Mouse (Mus musculus) embryonic facial prominence, embryonic 10.5 days (tissue): ENCODE data around the gene 1700125H20Rik. TPM values are rescaled to one million over a fixed set of nuclear protein-coding genes. Genes with fewer than 3 reads are reported as not detected.

Experiments
- DNase-seq: peaks from one replicate; pipeline ENCODE4 v3.0.0-alpha.2; 2017; ENCODE audit warnings: low spot score
- H3K27ac ChIP-seq: fragments of 300-500 bp; sonication (generic); replicated peaks from 2 replicates; pipeline ENCODE4 v1.5.1; 2016; ENCODE audit warnings: mild to moderate bottlenecking
- H3K27me3 ChIP-seq: fragments of 300-500 bp; sonication (generic); replicated peaks from 2 replicates; pipeline ENCODE4 v1.6.1; 2016; ENCODE audit warnings: low read depth, mild to moderate bottlenecking; ENCODE audit not compliant: poor library complexity, severe bottlenecking
- H3K36me3 ChIP-seq: fragments of 300-500 bp; sonication (generic); replicated peaks from 2 replicates; pipeline ENCODE4 v1.6.1; 2016; ENCODE audit warnings: mild to moderate bottlenecking, moderate library complexity
- H3K4me1 ChIP-seq: fragments of 300-500 bp; sonication (generic); 2 replicates; pipeline ENCODE4 v1.6.1; 2016
- H3K4me3 ChIP-seq: fragments of 300-500 bp; sonication (generic); 2 replicates; pipeline ENCODE4 v1.5.1; 2016; ENCODE audit warnings: mild to moderate bottlenecking, moderate library complexity
- H3K9me3 ChIP-seq: fragments of 300-500 bp; sonication (generic); 2 replicates; pipeline ENCODE4 v1.6.1; 2016; ENCODE audit warnings: mild to moderate bottlenecking
- WGBS: fragments of 180-500 bp; shearing (Covaris S2); methylation state at CpG from one replicate; pipeline ENCODE4 v1.1.7; 2016; 5-methylcytosine and 5-hydroxymethylcytosine counted together
- polyA plus RNA-seq: library from polyadenylated mRNA; unstranded; fragments of >200 nt; fragmentation: Nextera tagmentation; extraction: Ambion mirVana; gene quantifications from 2 replicates; pipeline ENCODE4 v1.2.1, GENCODE M21; 2016

1700125H20Rik gene
- polyA plus RNA-seq, 1 experiment from 2014 or later = 0.46 TPM

- Histone ChIP-seq H3K36me3 (no peaks in the 10 kb centered on the region), H3K4me1 (no peaks in the 10 kb centered on the region), H3K27ac (no peak overlapping the region), H3K9me3 (no peaks in the 10 kb centered on the region), H3K4me3 (no peak overlapping the region), H3K27me3 (no peaks in the 10 kb centered on the region)
- no peak for DNase-seq
Measured at GRCm38 (mm10) chr11:85164371-85164770, 5.8 kb upstream of the 1700125H20Rik start.

GRCm38 (mm10) chr11:85167503-85167902, 2.7 kb upstream of the 1700125H20Rik start:
- no peak overlapping the region for H3K27ac ChIP-seq
- peaks cover 13% of the 10 kb centered on the region for H3K4me1 ChIP-seq
- WGBS = 77% methylated on average over 1 of the region's 1 CpGs
- no peak overlapping the region for H3K4me3 ChIP-seq
- H3K9me3 ChIP-seq = no peaks in the 10 kb centered on the region
- DNase-seq = no peak
- H3K36me3 ChIP-seq = no peaks in the 10 kb centered on the region
- 0 out of 2 replicates have a peak, but pooled peaks cover 6% of the 10 kb centered on the region for H3K27me3 ChIP-seq

GRCm38 (mm10) chr11:85170833-85171232, 629 bp downstream of the 1700125H20Rik start:
- WGBS = 50% methylated on average over 2 of the region's 2 CpGs
- H3K9me3 ChIP-seq = no peaks in the 10 kb centered on the region
- no peak for DNase-seq
- H3K4me3 ChIP-seq = no peak overlapping the region
- 0 out of 2 replicates have a peak, but pooled peaks cover 11% of the 10 kb centered on the region for H3K27me3 ChIP-seq
- H3K27ac ChIP-seq = peak overlapping the region; percentile 77; the same call in 1 of the 2 replicates
- H3K4me1 ChIP-seq = peaks cover 13% of the 10 kb centered on the region
- H3K36me3 ChIP-seq = no peaks in the 10 kb centered on the region

- no peak for DNase-seq
- H3K4me1 ChIP-seq = peaks cover under 1% of the 10 kb centered on the region; the same call in 1 of the 2 replicates
- H3K4me3 ChIP-seq = no peak overlapping the region
- H3K27ac ChIP-seq = no peak overlapping the region
- no peaks in the 10 kb centered on the region for H3K9me3 ChIP-seq
- H3K36me3 ChIP-seq = no peaks in the 10 kb centered on the region
- 86% methylated on average over 3 of the region's 3 CpGs for WGBS
- 0 out of 2 replicates have a peak, but pooled peaks cover 8% of the 10 kb centered on the region for H3K27me3 ChIP-seq
Measured at GRCm38 (mm10) chr11:85175941-85176340, 5.7 kb downstream of the 1700125H20Rik start.

GRCm38 (mm10) chr11:85177761-85178160, 7.6 kb downstream of the 1700125H20Rik start:
- H3K27me3 ChIP-seq = 0 out of 2 replicates have a peak, but pooled peaks cover 3% of the 10 kb centered on the region
- 84% methylated on average over 6 of the region's 6 CpGs for WGBS
- H3K9me3 ChIP-seq = no peaks in the 10 kb centered on the region
- no peak overlapping the region for H3K27ac ChIP-seq
- H3K4me3 ChIP-seq = no peak overlapping the region
- DNase-seq = no peak
- peaks cover 2% of the 10 kb centered on the region; the same call in 1 of the 2 replicates for H3K4me1 ChIP-seq
- H3K36me3 ChIP-seq = no peaks in the 10 kb centered on the region

- peaks cover 9% of the 10 kb centered on the region for H3K4me1 ChIP-seq
- no peaks in the 10 kb centered on the region for H3K27me3 ChIP-seq
- no peaks in the 10 kb centered on the region for H3K36me3 ChIP-seq
- H3K4me3 ChIP-seq = no peak overlapping the region
- WGBS = 84% methylated on average over 4 of the region's 4 CpGs
- DNase-seq = no peak
- H3K9me3 ChIP-seq = no peaks in the 10 kb centered on the region
- H3K27ac ChIP-seq = no peak overlapping the region
Measured at GRCm38 (mm10) chr11:85178413-85178812, 8.2 kb downstream of the 1700125H20Rik start.

GRCm38 (mm10) chr11:85182617-85183283, 12.5 kb downstream of the 1700125H20Rik start:
- peak; percentile 91 for DNase-seq
- Histone ChIP-seq H3K27me3 (no peaks in the 10 kb centered on the region), H3K4me3 (peak overlapping the region; percentile 56), H3K27ac (peak overlapping the region; percentile 81), H3K36me3 (no peaks in the 10 kb centered on the region; the same call in 1 of the 2 replicates), H3K4me1 (peaks cover 10% of the 10 kb centered on the region), H3K9me3 (no peaks in the 10 kb centered on the region)
- 5% methylated on average over 20 of the region's 20 CpGs for WGBS

GRCm38 (mm10) chr11:85183284-85183779, 13.1 kb downstream of the 1700125H20Rik start:
- no peak for DNase-seq
- WGBS = 32% methylated on average over 13 of the region's 13 CpGs

GRCm38 (mm10) chr11:85184082-85184481, 13.9 kb downstream of the 1700125H20Rik start:
- no peak overlapping the region for H3K4me3 ChIP-seq
- H3K9me3 ChIP-seq = no peaks in the 10 kb centered on the region
- 67% methylated on average over 5 of the region's 5 CpGs for WGBS
- H3K27ac ChIP-seq = no peak overlapping the region
- H3K27me3 ChIP-seq = no peaks in the 10 kb centered on the region
- peaks cover 10% of the 10 kb centered on the region for H3K4me1 ChIP-seq
- H3K36me3 ChIP-seq = peaks cover 10% of the 10 kb centered on the region
- DNase-seq = peak; percentile 32

More at GRCm38 (mm10) chr11:85183284-85183779, 13.1 kb downstream of the 1700125H20Rik start:
- no peaks in the 10 kb centered on the region for H3K9me3 ChIP-seq
- peaks cover 2% of the 10 kb centered on the region for H3K36me3 ChIP-seq
- H3K27me3 ChIP-seq = no peaks in the 10 kb centered on the region
- peaks cover 10% of the 10 kb centered on the region for H3K4me1 ChIP-seq
- H3K4me3 ChIP-seq = peak overlapping the region; percentile 56
- H3K27ac ChIP-seq = peak overlapping the region; percentile 81

- WGBS = 90% methylated on average over 6 of the region's 6 CpGs
- Histone ChIP-seq H3K27me3 (no peaks in the 10 kb centered on the region), H3K4me1 (peaks cover 10% of the 10 kb centered on the region), H3K36me3 (peaks cover 17% of the 10 kb centered on the region), H3K9me3 (no peaks in the 10 kb centered on the region), H3K27ac (no peak overlapping the region), H3K4me3 (no peak overlapping the region)
- DNase-seq = no peak
Measured at GRCm38 (mm10) chr11:85184839-85185238, 14.6 kb downstream of the 1700125H20Rik start.

- H3K36me3 ChIP-seq = peaks cover 58% of the 10 kb centered on the region
- no peak for DNase-seq
- H3K4me3 ChIP-seq = no peak overlapping the region
- H3K4me1 ChIP-seq = no peaks in the 10 kb centered on the region
- 94% methylated on average over 4 of the region's 4 CpGs for WGBS
- no peaks in the 10 kb centered on the region for H3K27me3 ChIP-seq
- no peaks in the 10 kb centered on the region for H3K9me3 ChIP-seq
- H3K27ac ChIP-seq = no peak overlapping the region
Measured at GRCm38 (mm10) chr11:85189110-85189509, 18.9 kb downstream of the 1700125H20Rik start.

GRCm38 (mm10) chr11:85190741-85191140, 20.5 kb downstream of the 1700125H20Rik start:
- no peak overlapping the region for H3K4me3 ChIP-seq
- H3K27me3 ChIP-seq = no peaks in the 10 kb centered on the region
- no peak for DNase-seq
- peaks cover 75% of the 10 kb centered on the region for H3K36me3 ChIP-seq
- WGBS = 93% methylated on average over 12 of the region's 12 CpGs
- no peak overlapping the region for H3K27ac ChIP-seq
- no peaks in the 10 kb centered on the region for H3K4me1 ChIP-seq
- no peaks in the 10 kb centered on the region for H3K9me3 ChIP-seq

GRCm38 (mm10) chr11:85194206-85194605, 24.0 kb downstream of the 1700125H20Rik start:
- Histone ChIP-seq H3K4me3 (no peak overlapping the region), H3K36me3 (peaks cover 98% of the 10 kb centered on the region)

More at GRCm38 (mm10) chr11:85194206-85194605, 24.0 kb downstream of the 1700125H20Rik start:
- no peaks in the 10 kb centered on the region for H3K27me3 ChIP-seq
- H3K4me1 ChIP-seq = no peaks in the 10 kb centered on the region
- no peak overlapping the region for H3K27ac ChIP-seq
- WGBS = 95% methylated on average over 11 of the region's 11 CpGs
- no peaks in the 10 kb centered on the region for H3K9me3 ChIP-seq
- DNase-seq = no peak
